Mouse (Mus musculus): ENCODE data around the gene Lgals12. TPM values are rescaled to one million over a fixed set of nuclear protein-coding genes. Genes with fewer than 3 reads are reported as not detected.

Gene Lgals12
- total RNA-seq, 2 experiments from 2014 or later = 0.33 to 0.35 TPM

Other genes with a start within 250 kb of the Lgals12 start
- gene Spindoc, start 224.2 kb downstream of the Lgals12 start, total RNA-seq (2021) = 10 to 100 TPM; 33.6 to 34.2 TPM
- 10 to 100 TPM; 43.8 to 44.2 TPM for gene 2700081O15Rik, start 189.6 kb downstream of the Lgals12 start, total RNA-seq (2021)
- gene Rtn3, start 123.9 kb downstream of the Lgals12 start, total RNA-seq (2021) = 100 to 1,000 TPM; 755 to 762 TPM
- 10 to 100 TPM; 20.8 to 23.1 TPM for gene Atl3, start 113.2 kb downstream of the Lgals12 start, total RNA-seq (2021)
- gene Pla2g16, start 49.7 kb downstream of the Lgals12 start, total RNA-seq (2021) = 10 to 100 TPM; 42.3 to 44.4 TPM
- not detected for gene Hrasls5, start 5.3 kb upstream of the Lgals12 start, total RNA-seq (2021)
- gene Slc22a19, start 104.1 kb upstream of the Lgals12 start, total RNA-seq (2021) = not detected
- not detected for gene Slc22a26, start 195.5 kb upstream of the Lgals12 start, total RNA-seq (2021)